ENCODE assay signal across 12 mouse cellular contexts in the genomic region with DNA sequence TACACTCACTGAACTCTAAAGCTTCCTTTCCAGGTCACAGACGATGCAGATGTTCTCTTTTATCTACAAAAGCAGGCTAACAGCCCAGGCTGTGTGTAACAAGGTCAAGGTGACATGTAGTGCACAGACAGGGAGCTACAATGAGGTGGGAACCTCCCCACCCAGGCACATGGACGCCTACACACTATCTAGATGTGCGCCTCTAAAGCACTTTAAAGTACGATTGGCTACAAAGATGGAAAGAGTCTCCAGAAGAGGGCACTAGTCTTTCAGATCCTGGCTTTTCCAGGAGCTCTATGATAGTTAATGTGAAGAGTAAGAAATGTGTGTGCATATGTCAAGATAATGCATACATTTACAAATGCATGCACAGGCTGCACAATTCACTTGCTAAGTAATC.
DNase-seq lines count a peak whose midpoint lies in the region; ATAC-seq and TF ChIP-seq lines count a peak whose summit lies in the region.
"Had no signal": no experiment of that assay in that cellular context is flagged by ENCODE, and none has a peak within 500 bp of the region (broad histone marks: within the 10 kb centered on the region; RNA-seq: fewer than 3 reads in every experiment).

No protein-coding gene starts in this region.

- no peak overlapping the region for H3K27ac ChIP-seq in embryonic facial prominence, embryonic 11.5 days (replicated peaks; ENCODE audit: low read depth, low read length)
- H3K27ac ChIP-seq in embryonic facial prominence, embryonic 10.5 days (replicated peaks): no peak overlapping the region

- no peak for ATAC-seq in embryonic facial prominence, embryonic 11.5 days (replicated peaks; ENCODE audit: insufficient number of reproducible peaks, low FRiP score, low TSS enrichment, low read depth)

- H3K9ac ChIP-seq in embryonic facial prominence, embryonic 11.5 days (replicated peaks; ENCODE audit: low read length): no peak overlapping the region

- H3K9me3 ChIP-seq in embryonic facial prominence, embryonic 11.5 days (replicated peaks; ENCODE audit: control insufficient read depth, low read length): no peaks in the 10 kb centered on the region
- H3K9me3 ChIP-seq in embryonic facial prominence, embryonic 10.5 days: no peaks in the 10 kb centered on the region

- H3K36me3 ChIP-seq in embryonic facial prominence, embryonic 11.5 days (replicated peaks; ENCODE audit: control insufficient read depth, insufficient read depth, low read depth, low read length): no peaks in the 10 kb centered on the region; the same call in 1 of the 2 replicates
- peaks cover 94% of the 10 kb centered on the region for H3K36me3 ChIP-seq in embryonic facial prominence, embryonic 10.5 days (replicated peaks)

- H3K4me1 ChIP-seq in embryonic facial prominence, embryonic 11.5 days (ENCODE audit: control insufficient read depth, insufficient read depth, low read length): no peaks in the 10 kb centered on the region
- no peaks in the 10 kb centered on the region for H3K4me1 ChIP-seq in embryonic facial prominence, embryonic 10.5 days

- peak; percentile 28 for DNase-seq in embryonic facial prominence, embryonic 11.5 days (ENCODE audit: low spot score)
- no peak for DNase-seq in embryonic facial prominence, embryonic 10.5 days (ENCODE audit: low spot score)
- DNase-seq in left cerebral cortex, postnatal 14 days (ENCODE audit: low spot score in 2 of 2): peak; percentile 30 to 52
- DNase-seq in left cerebral cortex, postnatal 4 days: no peak
- peak; percentile 31 for DNase-seq in brain, embryonic 14.5 days (ENCODE audit: low read depth)
- DNase-seq in telencephalon, adult 2 months (ENCODE audit: low read depth, low spot score): peak; percentile 44
- DNase-seq in cerebellum, postnatal 25 days: no peak
- DNase-seq in urinary bladder, postnatal 4 days (ENCODE audit: low spot score in 2 of 2): no peak
- DNase-seq: adrenal gland, postnatal 36 days; B cell, adult 2 months had no signal

- 58% methylated on average over 4 of the region's 4 CpGs for WGBS in embryonic facial prominence, embryonic 11.5 days
- 68% methylated on average over 4 of the region's 4 CpGs for WGBS in embryonic facial prominence, embryonic 10.5 days

- no peaks in the 10 kb centered on the region for H3K27me3 ChIP-seq in embryonic facial prominence, embryonic 11.5 days (ENCODE audit: control insufficient read depth, insufficient read depth, low read length)
- H3K27me3 ChIP-seq in embryonic facial prominence, embryonic 10.5 days (replicated peaks; ENCODE audit: low read depth, poor library complexity, severe bottlenecking): no peaks in the 10 kb centered on the region

- H3K4me2 ChIP-seq in embryonic facial prominence, embryonic 11.5 days (ENCODE audit: low read depth, low read length): no peak overlapping the region
- H3K4me2 ChIP-seq: heart, embryonic 11.5 days had no signal

- H3K4me3 ChIP-seq in embryonic facial prominence, embryonic 11.5 days (ENCODE audit: low read depth, low read length): no peak overlapping the region
- H3K4me3 ChIP-seq in embryonic facial prominence, embryonic 10.5 days: no peak overlapping the region
- H3K4me3 ChIP-seq: erythroblast, embryonic 14.5 days had no signal

- intact Hi-C loops in left cerebral cortex, postnatal 14 days (cut with DNase I): loop anchor here (5.0 kb wide), 1 partner anchor 142 kb away; no protein-coding TSS in a partner anchor
- intact Hi-C loops in left cerebral cortex, postnatal 4 days (cut with DNase I): loop anchor here (10.0 kb wide), 1 partner anchor 140 kb away; no protein-coding TSS in a partner anchor

- no peak for TF ChIP-seq CTCF in brain, embryonic 14.5 days (IDR thresholded peaks at IDR 0.05; ENCODE audit: borderline replicate concordance, extremely low read depth, insufficient read depth, insufficient read length)

- no peak for TF ChIP-seq POLR2A in brain, embryonic 14.5 days (IDR thresholded peaks at IDR 0.05; ENCODE audit: borderline replicate concordance, extremely low read depth, insufficient read depth, insufficient read length, poor library complexity, severe bottlenecking)

Comparison
In these comparisons a context has a peak if more than half of its experiments do, and no peak if none do; other contexts are left out.
1. DNase-seq: peak in embryonic facial prominence, embryonic 11.5 days (single experiment), left cerebral cortex, postnatal 14 days (2 of 2), brain, embryonic 14.5 days (single experiment) and telencephalon, adult 2 months (single experiment); none in embryonic facial prominence, embryonic 10.5 days (single experiment), left cerebral cortex, postnatal 4 days (single experiment), cerebellum, postnatal 25 days (0 of 2) and urinary bladder, postnatal 4 days (0 of 2).